Mouse (Mus musculus): ENCODE data around the gene Olfr1305.

The Olfr1305 gene

DNA sequence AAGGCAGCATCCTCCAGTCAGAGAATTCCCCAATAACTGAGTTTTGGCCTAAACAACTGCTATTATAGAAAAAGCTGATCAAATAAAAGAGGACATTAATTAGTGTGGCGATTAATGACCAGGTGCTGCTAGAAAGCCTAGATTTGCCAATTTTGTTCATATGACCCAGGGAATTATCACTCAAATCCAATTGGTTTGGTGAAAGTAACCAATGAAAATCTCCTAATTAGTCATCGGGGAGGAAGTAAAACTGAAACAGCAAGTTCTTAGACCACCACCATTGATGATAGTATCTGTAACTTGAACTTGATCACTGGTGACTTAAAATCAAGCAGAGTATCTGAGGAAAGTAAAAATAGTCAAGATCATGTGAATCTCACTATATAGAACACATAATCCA is at the start of gene Olfr1305:
Gene Olfr1305, minus strand, starts transcription at position 101 of the 400 bp plus-strand sequence.
- DNase-seq (ENCODE audit: extremely low spot score, low spot score): no peak

DNA sequence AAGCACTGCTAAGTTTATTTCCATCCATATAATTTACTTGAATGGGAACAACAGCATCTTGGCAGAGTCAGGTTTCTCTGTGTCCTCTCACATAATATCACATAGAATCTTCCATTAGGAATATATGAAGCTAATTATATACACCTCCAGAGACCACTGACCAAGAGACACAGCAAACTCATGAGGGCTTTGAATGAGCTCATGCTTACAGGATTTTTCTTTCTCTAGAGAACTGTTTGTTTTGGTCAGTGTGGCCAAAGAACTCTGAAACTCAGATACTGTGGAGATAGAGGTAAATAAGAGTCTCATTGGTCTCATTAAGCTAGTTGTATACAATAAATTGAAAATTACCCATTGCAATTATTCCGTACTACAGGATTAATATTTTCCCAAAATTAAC is 39.2 kb upstream of the Olfr1305 start, which contains the start of gene Olfr1306:
Gene Olfr1306, minus strand, starts transcription at position 101 of the 400 bp plus-strand sequence.
- DNase-seq (ENCODE audit: extremely low spot score, low spot score): no peak

DNA sequence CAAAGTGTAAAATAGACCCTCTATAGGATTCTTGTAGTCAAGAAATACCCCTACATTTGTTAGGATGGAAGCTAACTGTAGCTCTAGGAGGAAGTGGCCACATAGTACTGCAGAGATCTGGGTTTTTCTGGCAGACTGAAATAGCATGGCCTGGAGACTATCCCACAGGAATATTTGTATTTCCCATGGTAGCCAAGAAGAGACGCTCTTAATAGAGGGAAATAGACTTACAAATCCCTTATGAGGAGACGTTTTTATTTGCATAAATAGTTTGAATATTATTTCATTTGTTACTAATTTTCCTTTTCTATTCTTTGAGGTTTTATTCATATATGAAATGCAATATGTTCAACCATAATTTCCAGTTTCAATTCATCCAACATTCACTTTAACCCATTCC is 56.7 kb downstream of the Olfr1305 start, which contains the start of gene Olfr1303:
Gene Olfr1303, minus strand, starts transcription at position 101 of the 400 bp plus-strand sequence.
- no peak for DNase-seq (ENCODE audit: extremely low spot score, low spot score)
